Mouse (Mus musculus) heart, adult 8-10 months (tissue): ENCODE results near the gene Plekho2. TPM values are rescaled to one million over a fixed set of nuclear protein-coding genes. Genes with fewer than 3 reads are reported as not detected.
A peak's percentile ranks its signal among the peaks of the same experiment; 100 is the strongest.

Experiments used
- DNase-seq: peaks from one replicate; pipeline ENCODE4 v3.0.0; 2022; ENCODE audit warnings: low spot score
- total RNA-seq, 4 experiments: library from RNA; stranded (reverse); gene quantifications; 2 replicates each; pipeline ENCODE4 v1.2.4; 2022

Plekho2 gene
- total RNA-seq = 10 to 100 TPM in 3 of 4 experiments, 1 to 10 TPM in 1; 7.4 to 12.3 (median 10.8) TPM

DNA sequence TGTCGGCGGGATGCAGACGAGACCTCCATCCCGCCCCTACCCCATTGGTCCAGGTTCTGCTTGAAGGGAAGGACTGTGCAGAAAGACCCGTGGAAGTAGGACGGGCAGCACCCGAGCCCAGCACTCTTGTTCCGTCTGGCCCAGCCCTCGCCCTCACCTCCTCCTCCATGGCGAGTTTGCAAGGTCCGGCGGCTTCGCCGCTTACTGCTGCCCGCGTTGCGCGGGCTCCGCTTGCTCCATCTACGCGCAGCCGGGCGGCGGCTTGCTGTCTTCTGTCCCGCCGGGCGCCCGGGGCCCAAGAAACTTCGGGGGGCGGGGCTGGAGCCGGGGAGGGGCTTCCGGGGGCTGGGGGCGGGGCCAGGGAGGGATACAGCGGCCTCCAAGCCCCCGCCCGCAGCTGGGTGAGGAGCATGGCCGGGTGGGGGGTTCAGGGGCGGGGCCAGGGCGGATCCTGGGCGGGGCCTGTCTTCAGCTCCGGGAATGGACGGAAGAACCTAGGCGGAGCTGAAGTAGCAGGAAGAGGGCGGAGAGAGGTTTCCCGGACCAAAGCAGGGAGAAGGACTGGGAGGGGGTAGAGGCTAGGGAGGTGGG lies at the start of gene Plekho2:
Gene Plekho2 (minus strand): TSS at position 260 of the 591 bp plus-strand sequence.
- peak; percentile 91 for DNase-seq

GRCm38 (mm10) chr9:65629025-65629766 lies 49.4 kb upstream of the Plekho2 start, which contains the start of gene Rbpms2:
Rbpms2 (plus strand) TSS chr9:65629648.
- peak; percentile 24 for DNase-seq

DNA sequence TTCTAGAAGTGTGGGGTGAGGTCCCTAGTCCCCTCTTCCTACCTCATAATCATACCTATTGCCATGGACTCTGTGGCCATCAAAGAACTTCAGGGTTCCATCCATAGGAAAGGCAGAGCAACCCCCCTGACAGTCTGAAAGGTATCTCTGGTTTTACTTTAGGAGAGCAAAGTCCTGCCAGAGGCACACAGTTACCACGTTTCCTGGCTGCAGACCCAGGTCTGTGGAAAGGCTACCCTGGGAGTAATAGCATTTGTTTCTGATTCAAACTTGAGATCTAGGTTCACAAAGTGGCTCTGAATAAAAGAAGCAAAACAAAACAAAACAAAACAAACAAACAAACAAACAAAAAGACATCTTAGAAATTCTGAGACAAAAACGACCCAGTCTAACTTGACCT lies 44.4 kb upstream of the Plekho2 start:
- no peak for DNase-seq

- DNase-seq = no peak
These were observed 43.0 kb upstream of the Plekho2 start for GRCm38 (mm10) chr9:65622826-65623225.

DNA sequence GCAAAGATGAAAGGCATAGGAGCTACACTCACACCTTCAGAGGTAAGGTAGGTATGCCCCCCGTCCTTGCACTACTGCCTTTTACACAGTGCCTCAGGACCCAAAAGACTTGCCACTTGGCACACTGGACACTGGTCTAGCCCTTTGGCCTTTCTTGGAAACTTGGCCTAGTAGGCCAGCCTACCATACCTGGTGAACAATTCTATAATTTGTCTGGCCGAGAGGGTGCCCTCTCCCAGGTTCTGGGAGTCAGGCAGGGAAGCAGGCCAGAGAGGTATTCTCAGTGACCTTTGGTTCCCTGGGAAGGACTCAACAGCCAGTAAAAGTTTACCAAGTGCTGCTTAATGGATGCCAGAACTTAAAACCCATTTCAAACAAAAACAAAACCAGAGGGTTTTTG lies 41.8 kb upstream of the Plekho2 start:
- DNase-seq = no peak

- DNase-seq = no peak
These were observed 41.4 kb upstream of the Plekho2 start for GRCm38 (mm10) chr9:65621196-65621595.

GRCm38 (mm10) chr9:65619311-65619710 lies 39.5 kb upstream of the Plekho2 start:
- DNase-seq = no peak

- DNase-seq = no peak
These were observed 33.3 kb upstream of the Plekho2 start for GRCm38 (mm10) chr9:65613098-65613497.

GRCm38 (mm10) chr9:65611969-65612486 lies 32.2 kb upstream of the Plekho2 start:
- no peak for DNase-seq

GRCm38 (mm10) chr9:65607120-65607519 lies 27.3 kb upstream of the Plekho2 start:
- no peak for DNase-seq

DNA sequence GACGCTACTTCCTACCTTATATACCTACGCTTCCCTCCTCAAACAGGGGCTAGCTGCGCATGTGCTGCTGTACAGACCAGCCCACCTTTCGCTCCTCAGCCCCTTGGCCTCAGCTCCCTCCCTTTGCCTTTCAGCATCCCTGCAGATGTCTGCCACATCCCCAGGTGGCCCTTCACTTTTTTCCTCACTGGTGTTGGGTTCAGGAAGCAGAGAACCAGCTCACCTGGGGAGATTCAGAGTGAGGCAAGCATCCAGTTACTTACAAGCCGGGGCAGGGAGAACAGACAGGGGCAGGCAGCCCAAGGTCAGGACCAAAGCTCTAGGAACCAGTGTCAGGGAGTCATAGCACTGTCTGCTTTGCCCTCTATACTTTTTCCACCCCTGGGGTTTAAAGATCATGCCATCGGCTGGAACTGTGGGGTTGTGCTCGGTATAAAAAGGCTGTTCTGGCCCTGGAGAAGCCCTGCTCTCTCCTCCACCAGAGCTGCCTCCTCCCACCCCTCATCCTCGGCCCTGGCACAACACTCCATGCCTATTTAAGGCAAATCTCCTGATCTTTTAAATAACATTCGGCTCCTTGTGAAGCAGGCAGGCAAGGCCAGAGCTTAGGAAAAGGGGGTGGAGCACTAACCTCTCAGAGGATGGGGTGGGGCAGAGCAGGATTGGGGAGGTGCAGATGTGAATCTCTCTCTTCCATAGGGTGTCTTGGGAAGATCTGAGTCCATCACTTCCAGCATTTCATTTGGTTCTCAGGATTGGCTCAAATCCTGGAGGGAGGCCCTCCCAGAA lies 26.7 kb upstream of the Plekho2 start:
- no peak for DNase-seq

DNA sequence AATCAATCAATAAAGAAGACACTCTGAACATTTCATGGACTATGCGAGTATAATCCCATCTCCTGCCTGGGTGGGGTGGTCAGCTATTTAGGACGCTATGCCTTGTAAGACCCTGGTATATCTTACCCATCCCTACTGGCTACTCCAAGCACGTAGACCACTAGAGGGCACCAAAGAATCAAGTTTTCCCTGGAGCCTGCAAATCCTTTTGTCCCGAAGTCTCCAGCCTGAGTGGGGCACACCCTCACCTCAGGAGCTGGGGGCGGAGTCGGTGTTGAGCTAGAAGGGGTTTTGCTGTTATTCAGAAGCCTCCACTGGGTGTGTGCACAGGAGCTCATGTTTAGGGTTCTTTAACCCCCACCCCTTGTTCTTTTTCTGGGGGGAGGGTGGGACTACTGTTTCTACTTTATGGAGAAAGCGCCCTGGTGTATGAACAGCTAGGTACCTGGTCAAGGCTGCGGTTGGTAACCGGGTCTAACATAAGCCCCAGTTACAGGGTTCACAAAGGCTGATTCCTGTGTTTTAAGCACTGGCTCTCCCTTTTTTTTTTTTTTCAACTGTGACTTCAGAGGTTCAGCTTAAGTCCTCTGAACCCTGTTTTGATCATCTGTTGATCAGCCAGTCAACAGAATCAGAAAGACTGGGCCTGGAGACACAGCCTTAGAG lies 25.8 kb upstream of the Plekho2 start:
- DNase-seq = peak; percentile 70

DNA sequence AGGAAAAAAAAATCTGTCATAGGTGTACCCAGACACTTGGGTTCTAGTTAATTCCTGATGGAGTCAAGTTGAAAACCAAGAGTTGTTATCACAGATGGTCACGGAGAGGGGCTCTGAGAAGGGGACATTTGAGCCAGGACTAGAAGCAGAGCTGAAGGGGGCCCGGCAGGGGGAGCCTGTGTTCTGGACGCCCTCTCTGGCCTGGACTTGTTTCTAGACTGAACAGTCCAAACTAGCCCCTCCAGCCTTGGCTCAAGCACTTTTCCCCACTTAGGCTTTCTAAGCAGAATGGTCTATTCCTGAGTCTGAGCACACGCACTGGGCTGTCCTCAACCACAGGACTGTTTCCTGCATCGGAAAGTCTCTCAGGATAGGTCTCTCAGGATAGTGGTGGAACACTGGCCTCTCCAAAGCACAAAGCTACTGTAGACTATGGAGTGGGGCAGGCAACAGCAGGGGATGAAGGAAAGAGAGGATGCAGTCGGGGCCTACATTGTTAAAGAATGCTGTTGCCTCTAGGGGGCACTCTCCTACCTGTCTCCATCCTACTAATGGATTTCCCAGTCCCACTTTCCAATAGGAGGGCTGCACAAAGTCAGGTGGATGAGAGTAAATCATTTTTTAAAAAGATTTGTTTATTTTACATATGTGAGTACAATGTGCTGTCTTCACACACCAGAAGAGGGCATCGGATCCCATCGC lies 23.7 kb upstream of the Plekho2 start:
- DNase-seq = no peak

DNA sequence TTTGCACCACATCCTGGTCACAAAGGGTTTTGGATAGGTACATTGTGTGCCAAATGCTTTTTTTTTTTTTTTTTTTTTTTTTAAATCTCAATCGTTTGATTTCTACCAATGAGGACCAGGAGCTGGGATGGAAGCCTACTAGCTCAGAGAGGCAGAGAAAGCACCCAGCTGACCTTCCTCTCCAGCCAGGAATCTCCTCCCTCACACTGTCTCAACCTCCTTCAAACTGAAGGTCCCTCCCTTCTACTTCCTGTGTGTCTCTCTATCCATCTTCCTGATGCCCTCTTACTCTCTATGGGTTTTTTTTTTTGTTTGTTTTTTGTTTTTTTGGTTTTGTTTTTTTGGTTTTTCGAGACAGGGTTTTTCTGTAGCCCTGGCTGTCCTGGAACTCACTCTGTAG lies 21.1 kb upstream of the Plekho2 start:
- DNase-seq = no peak

GRCm38 (mm10) chr9:65598765-65599249 lies 19.0 kb upstream of the Plekho2 start:
- DNase-seq = peak; percentile 60

- no peak for DNase-seq
These were observed 13.8 kb upstream of the Plekho2 start for GRCm38 (mm10) chr9:65593596-65593995.

DNA sequence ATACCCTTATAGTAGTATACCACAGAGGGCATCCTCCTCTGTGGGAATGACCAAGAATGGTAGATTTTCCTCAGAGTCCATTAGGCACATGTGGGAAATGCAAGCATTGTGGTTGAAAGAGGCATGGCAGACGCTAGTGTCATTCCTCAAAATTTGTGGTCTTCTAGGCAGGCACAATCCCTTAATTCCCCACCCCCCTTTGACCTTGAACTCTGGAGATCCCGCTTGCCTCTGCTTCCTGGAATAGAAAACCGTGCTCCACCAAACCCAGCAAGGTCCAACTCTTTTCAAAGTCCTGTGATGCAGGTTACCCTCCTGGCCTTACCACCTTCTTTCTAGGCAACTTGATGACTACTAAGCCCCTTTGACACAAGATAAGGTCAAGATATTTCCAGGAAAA lies 12.9 kb upstream of the Plekho2 start:
- no peak for DNase-seq

- DNase-seq = no peak
These were observed 9.3 kb upstream of the Plekho2 start for GRCm38 (mm10) chr9:65589091-65589490.

GRCm38 (mm10) chr9:65587573-65588358 lies 7.9 kb upstream of the Plekho2 start:
- no peak for DNase-seq

- no peak for DNase-seq
These were observed 7.4 kb upstream of the Plekho2 start for GRCm38 (mm10) chr9:65587270-65587572.
